Mouse (Mus musculus) intestine, embryonic 16.5 days (tissue): Measurements from ENCODE around the gene Parp8. TPM values are rescaled to one million over a fixed set of nuclear protein-coding genes. Genes with fewer than 3 reads are reported as not detected.

Source experiments
- ATAC-seq: fragments of 200-750 bp; cut with Nextera tagmentation; 2 replicates; pipeline ENCODE4 v1.8.0; 2017; ENCODE audit warnings: moderate TSS enrichment, moderate library complexity
- H3K27ac ChIP-seq: fragments of 300-500 bp; sonication (generic); 2 replicates; pipeline ENCODE4 v1.5.1; 2014; ENCODE audit warnings: mild to moderate bottlenecking, low read length
- H3K27me3 ChIP-seq: fragments of 300-500 bp; sonication (generic); replicated peaks from 2 replicates; pipeline ENCODE4 v1.6.1; 2014; ENCODE audit warnings: low read length, control low read depth, mixed read lengths; ENCODE audit not compliant: control insufficient read depth, insufficient read depth
- H3K36me3 ChIP-seq: fragments of 300-500 bp; sonication (generic); 2 replicates; pipeline ENCODE4 v1.6.1; 2014; ENCODE audit warnings: low read length, control low read depth; ENCODE audit not compliant: control insufficient read depth, insufficient read depth
- H3K4me1 ChIP-seq: fragments of 300-500 bp; sonication (generic); 2 replicates; pipeline ENCODE4 v1.6.1; 2014; ENCODE audit warnings: low read length, control low read depth, mixed read lengths; ENCODE audit not compliant: control insufficient read depth, insufficient read depth
- H3K4me2 ChIP-seq: fragments of 300-500 bp; sonication (generic); 2 replicates; pipeline ENCODE4 v1.6.1; 2014; ENCODE audit warnings: low read depth, low read length, control low read depth
- H3K4me3 ChIP-seq: fragments of 300-500 bp; sonication (generic); 2 replicates; pipeline ENCODE4 v1.5.1; 2014; ENCODE audit warnings: mild to moderate bottlenecking, low read length
- H3K9ac ChIP-seq: fragments of 300-500 bp; sonication (generic); 2 replicates; pipeline ENCODE4 v1.6.1; 2014; ENCODE audit warnings: low read depth, low read length
- H3K9me3 ChIP-seq: fragments of 300-500 bp; sonication (generic); 2 replicates; pipeline ENCODE4 v1.6.1; 2016; ENCODE audit warnings: low read length, control low read depth; ENCODE audit not compliant: control insufficient read depth
- WGBS: fragments of 180-500 bp; shearing (Covaris S2); extraction: QIAGEN DNeasy Blood & Tissue Kit; methylation state at CpG from one replicate; pipeline ENCODE4 v1.1.7; 2014; 5-methylcytosine and 5-hydroxymethylcytosine counted together
- polyA plus RNA-seq: library from polyadenylated mRNA; unstranded; fragments of >200 nt; fragmentation: Nextera tagmentation; extraction: Ambion mirVana; gene quantifications from 2 replicates; pipeline ENCODE4 v1.2.1, GENCODE M21; 2015

Gene Parp8
- polyA plus RNA-seq, 1 experiment from 2014 or later: 6.3 TPM

DNA sequence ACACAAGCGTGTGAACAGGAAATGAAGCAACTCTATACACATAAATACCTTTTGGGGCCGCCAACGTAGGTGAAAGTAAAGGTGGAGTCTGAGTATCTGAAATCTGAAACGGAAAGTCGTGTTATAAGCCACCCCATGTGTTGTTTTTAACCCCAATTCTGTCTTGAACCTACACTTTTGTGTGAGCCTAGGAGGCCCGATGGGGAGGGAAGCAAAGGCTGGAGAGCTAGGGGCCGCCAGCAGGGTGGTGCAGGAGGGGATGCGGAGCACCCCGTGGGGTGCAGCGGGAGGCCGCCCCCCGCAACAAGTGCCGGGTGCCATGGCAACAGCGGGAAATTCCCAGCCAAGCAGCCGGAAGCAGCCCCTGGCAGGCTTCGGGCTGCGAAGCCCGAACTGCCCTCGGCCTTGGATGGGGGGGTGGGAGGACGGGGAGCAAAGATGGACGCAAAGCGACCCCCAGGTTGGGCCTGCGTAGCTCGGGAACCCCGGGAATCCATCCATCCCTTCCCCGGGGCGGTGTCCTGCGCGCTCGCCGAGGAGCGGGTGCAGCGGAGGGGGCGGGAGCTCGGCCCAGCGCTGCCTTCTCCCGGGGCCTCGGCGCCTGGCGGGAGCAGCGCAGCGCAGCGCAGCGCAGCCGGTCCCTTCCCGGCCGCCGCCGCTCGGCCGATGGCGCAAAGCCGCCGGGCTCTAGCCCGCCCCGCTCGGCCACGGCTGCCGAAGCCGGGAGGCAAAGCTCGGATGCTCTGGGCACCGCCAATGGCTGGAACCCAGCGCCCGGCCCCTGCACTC is 1.0 kb downstream of the Parp8 start:
- Histone ChIP-seq H3K9ac (peak overlapping the region; percentile 82), H3K9me3 (no peaks in the 10 kb centered on the region), H3K27ac (peak overlapping the region; percentile 80), H3K36me3 (no peaks in the 10 kb centered on the region), H3K4me3 (peak overlapping the region; percentile 81), H3K4me1 (0 out of 2 replicates have a peak, but pooled peaks cover 3% of the 10 kb centered on the region), H3K4me2 (peak overlapping the region; percentile 96), H3K27me3 (no peaks in the 10 kb centered on the region)
- under 1% methylated on average over 60 of the region's 64 CpGs for WGBS
- ATAC-seq: peak; percentile 88

DNA sequence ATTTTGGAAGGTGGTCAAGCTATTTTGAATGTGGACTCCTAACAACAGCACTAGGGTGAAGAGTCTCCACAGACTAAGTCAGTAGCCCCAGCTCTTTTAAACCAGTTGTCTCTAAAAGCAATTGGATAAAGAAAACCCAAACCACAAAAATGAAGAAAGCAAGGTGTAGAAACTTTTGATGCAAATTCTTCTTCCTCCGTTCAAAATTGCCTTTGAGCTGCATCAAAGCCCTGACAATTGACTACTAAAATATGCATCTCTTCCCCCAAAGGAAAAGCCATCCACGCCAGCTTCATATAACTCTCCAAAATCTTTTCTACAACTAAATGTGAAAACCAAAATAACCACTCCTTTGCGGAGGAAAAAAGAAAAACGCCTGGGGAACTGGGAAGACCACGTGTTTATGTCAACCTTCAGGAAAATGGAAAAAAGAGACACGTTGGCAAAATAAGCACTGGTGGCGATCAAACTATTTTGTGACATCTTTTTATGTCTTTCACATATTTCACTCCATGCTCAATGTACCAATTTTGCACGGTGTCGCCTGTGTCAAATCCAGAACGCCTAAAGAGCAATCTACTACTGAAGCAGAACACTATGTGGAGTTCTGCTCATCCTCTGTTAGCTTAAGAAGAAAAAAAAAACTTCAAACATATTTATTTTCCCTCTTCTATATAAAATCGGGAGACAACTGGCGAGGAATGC is 1.8 kb downstream of the Parp8 start:
- H3K4me3 ChIP-seq: peak overlapping the region; percentile 81
- H3K36me3 ChIP-seq: no peaks in the 10 kb centered on the region
- H3K4me2 ChIP-seq: peak overlapping the region; percentile 96
- no peak overlapping the region for H3K27ac ChIP-seq
- 0 out of 2 replicates have a peak, but pooled peaks cover 3% of the 10 kb centered on the region for H3K4me1 ChIP-seq
- H3K27me3 ChIP-seq: no peaks in the 10 kb centered on the region
- WGBS: 18% methylated on average over 12 of the region's 12 CpGs
- peak overlapping the region; percentile 82; the same call in 1 of the 2 replicates for H3K9ac ChIP-seq
- ATAC-seq: no peak
- no peaks in the 10 kb centered on the region for H3K9me3 ChIP-seq

DNA sequence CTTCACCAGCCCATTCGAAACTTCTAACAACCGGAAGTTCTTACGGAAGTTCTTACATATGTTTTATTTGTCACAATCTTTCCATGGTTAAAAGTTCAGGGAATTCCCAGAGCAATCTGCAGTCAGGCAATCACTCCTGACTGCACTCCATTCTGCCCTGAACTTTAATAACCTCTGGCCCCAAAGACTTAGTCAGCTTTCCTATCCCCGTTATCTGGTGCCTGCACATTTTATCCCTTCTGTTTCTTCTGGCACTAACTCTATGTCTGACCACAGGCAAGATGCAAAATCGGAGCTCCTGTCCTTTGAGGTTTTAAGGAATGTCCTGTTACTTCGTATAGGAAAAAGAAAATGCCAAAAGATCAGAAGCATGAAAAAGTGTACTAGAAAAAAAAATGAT is 4.7 kb downstream of the Parp8 start:
- no peaks in the 10 kb centered on the region for H3K27me3 ChIP-seq
- no peaks in the 10 kb centered on the region for H3K9me3 ChIP-seq
- 61% methylated on average over 6 of the region's 6 CpGs for WGBS
- no peak overlapping the region for H3K27ac ChIP-seq
- no peaks in the 10 kb centered on the region for H3K4me1 ChIP-seq
- no peaks in the 10 kb centered on the region for H3K36me3 ChIP-seq
- no peak overlapping the region for H3K9ac ChIP-seq
- no peak overlapping the region for H3K4me2 ChIP-seq
- ATAC-seq: no peak
- H3K4me3 ChIP-seq: no peak overlapping the region

DNA sequence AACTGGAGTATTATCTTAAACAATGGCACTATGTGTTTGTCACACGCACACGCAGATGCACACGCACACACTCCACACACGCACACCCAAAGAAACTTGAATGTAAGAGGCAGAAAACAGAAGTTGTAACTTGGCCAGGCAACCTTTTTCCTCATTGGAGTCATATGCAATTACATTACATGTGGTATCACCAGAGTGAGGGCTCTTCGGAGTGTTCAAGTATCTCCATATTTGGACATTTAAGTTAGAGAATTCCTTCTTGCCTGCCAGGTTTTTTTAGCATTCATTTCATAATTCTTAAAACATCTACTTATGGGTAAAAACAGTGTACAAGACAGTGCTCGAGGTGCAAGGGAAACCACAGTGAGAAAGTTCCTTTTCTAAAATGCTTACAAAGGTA is 6.7 kb downstream of the Parp8 start:
- H3K4me2 ChIP-seq: no peak overlapping the region
- ATAC-seq: no peak
- no peaks in the 10 kb centered on the region for H3K9me3 ChIP-seq
- H3K4me1 ChIP-seq: no peaks in the 10 kb centered on the region
- no peaks in the 10 kb centered on the region for H3K27me3 ChIP-seq
- no peak overlapping the region for H3K27ac ChIP-seq
- WGBS: 77% methylated on average over 6 of the region's 6 CpGs
- H3K36me3 ChIP-seq: no peaks in the 10 kb centered on the region
- no peak overlapping the region for H3K4me3 ChIP-seq
- H3K9ac ChIP-seq: no peak overlapping the region

DNA sequence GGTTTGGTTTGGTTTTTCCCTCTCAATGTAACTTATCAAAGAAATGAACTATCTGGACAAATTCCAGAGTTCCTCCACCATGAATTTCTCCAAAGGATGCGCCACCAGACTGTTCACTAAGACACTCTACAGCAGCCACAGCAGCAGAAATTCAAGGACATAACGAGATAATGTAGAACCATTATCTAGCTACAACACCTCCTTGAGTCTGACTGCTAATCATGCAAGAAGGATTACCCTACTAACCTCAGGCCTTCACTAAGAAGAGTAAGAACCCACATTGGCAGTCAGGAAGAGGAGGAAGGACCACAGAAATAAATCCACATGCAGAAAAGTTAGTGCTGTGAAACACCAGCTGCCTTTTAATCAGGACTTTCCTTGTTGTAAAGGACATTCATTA is 11.8 kb downstream of the Parp8 start:
- Histone ChIP-seq H3K27me3 (no peaks in the 10 kb centered on the region), H3K4me1 (no peaks in the 10 kb centered on the region), H3K9ac (no peak overlapping the region), H3K4me3 (no peak overlapping the region), H3K36me3 (no peaks in the 10 kb centered on the region), H3K27ac (no peak overlapping the region), H3K9me3 (no peaks in the 10 kb centered on the region; the same call in 1 of the 2 replicates), H3K4me2 (no peak overlapping the region)
- WGBS: 85% methylated on average over 2 of the region's 2 CpGs
- no peak for ATAC-seq

DNA sequence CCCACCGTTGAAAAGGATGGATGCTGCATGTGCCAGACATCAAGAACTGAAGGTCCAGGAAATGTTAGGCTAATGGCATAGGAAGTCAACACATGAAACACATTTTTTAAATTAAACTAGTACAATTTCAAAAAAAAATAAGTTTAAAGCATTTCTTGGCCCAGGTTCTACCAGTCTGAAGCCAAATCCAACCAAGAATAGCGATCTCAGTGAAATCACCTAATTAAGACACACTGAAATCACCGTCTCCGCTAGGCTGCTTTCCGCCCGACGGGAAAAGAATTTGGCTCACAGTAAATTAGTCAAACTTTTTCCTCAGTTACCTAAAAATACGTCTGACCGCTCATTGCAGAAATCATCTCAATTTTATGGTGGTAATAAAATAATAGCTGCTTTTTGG is 13.3 kb downstream of the Parp8 start:
- Histone ChIP-seq H3K9ac (no peak overlapping the region), H3K4me3 (no peak overlapping the region), H3K36me3 (no peaks in the 10 kb centered on the region), H3K4me2 (no peak overlapping the region), H3K27me3 (no peaks in the 10 kb centered on the region), H3K27ac (no peak overlapping the region), H3K9me3 (no peaks in the 10 kb centered on the region; the same call in 1 of the 2 replicates), H3K4me1 (no peaks in the 10 kb centered on the region)
- ATAC-seq: no peak
- WGBS: 94% methylated on average over 9 of the region's 9 CpGs

DNA sequence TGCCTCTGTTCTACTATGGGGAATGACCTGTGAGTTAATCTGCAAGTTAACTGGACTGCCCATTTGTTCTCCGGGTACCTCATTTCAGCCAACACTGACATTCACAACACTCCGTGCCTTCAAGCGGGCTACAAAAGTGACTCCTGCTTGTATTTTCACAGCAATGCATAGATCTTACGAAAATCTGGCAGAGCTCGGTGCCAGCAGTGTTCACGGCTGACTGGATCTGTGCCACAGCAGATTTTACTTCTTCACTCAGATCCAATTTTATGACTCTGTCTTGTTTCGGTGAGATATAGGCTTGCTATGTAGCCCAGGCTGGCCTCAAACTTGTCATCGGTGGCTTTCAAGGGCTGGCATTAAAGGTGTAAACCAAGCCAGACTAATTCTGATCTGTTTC is 15.2 kb downstream of the Parp8 start:
- H3K4me2 ChIP-seq: no peak overlapping the region
- no peak overlapping the region for H3K9ac ChIP-seq
- H3K36me3 ChIP-seq: no peaks in the 10 kb centered on the region
- H3K27ac ChIP-seq: no peak overlapping the region
- H3K9me3 ChIP-seq: no peaks in the 10 kb centered on the region; the same call in 1 of the 2 replicates
- H3K27me3 ChIP-seq: no peaks in the 10 kb centered on the region
- 87% methylated on average over 8 of the region's 8 CpGs for WGBS
- ATAC-seq: no peak
- no peaks in the 10 kb centered on the region for H3K4me1 ChIP-seq
- H3K4me3 ChIP-seq: no peak overlapping the region

DNA sequence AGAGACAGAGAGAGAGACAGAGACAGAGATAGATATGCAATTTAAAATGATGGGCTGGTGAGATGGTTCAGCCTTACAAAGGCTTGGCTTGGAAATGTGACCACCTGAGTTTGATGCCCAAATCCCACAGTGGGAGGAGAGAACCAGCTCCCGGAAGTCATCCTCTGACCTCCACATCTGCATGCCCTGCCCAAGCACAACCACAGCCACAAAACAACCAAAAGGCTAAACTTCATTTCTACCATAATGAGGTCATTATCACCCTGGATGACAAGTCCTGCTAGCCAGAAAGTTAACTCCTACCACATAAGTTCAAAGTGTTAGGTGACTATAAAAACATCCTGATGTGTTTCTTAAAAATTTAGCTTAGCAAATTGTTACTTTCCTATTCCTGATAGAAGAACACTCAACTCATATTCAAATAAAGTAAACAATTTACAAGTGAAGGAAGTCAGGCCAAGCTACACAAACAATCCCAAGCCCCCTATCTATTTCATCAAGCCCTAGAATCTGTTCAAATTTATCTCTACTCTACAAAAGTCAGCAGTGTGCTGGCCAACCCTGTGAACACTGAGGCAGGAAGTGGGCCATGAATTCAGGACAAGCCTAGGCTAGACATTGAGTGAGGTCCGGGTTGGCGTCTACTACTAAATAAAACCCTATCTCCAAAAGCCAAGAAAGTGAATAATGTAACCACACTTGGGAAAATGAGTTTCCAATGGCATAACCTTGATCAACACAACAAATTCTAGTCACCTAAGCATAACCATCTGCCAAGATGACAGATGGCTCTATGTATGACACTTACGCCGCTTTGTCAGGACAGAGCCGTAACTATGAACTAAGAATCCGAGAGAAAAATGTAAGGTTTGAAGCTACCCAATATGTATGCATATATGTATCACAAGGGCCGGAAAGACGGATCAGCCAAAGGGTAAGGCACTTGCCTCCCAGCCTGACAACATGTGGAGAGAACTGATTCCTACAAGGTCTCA is 17.0 kb downstream of the Parp8 start:
- ATAC-seq: no peak
- no peaks in the 10 kb centered on the region for H3K4me1 ChIP-seq
- H3K27me3 ChIP-seq: no peaks in the 10 kb centered on the region
- H3K9ac ChIP-seq: no peak overlapping the region
- H3K36me3 ChIP-seq: no peaks in the 10 kb centered on the region
- H3K27ac ChIP-seq: no peak overlapping the region
- no peak overlapping the region for H3K4me2 ChIP-seq
- H3K9me3 ChIP-seq: no peaks in the 10 kb centered on the region; the same call in 1 of the 2 replicates
- H3K4me3 ChIP-seq: no peak overlapping the region
- 91% methylated on average over 9 of the region's 9 CpGs for WGBS

DNA sequence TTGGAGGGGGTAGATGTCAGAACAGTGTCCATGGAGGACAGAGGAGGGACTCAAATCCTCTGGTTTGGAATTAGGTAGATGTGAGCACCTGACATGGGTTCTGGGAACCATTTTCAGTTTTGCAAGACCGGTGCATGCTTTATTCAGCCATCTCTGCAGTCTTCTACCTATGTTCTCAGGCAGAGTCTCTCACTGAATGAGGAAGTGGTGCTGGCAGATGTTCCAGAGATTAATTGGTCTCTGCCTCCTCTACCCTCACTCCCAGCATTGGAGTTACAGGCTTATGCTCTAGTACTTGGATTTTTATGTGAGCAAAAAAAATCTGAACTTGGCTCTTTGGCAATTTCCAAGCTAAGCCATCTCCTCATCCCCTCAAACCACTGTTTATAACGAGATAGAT is 17.8 kb downstream of the Parp8 start:
- Histone ChIP-seq H3K9ac (no peak overlapping the region), H3K27ac (no peak overlapping the region), H3K9me3 (no peaks in the 10 kb centered on the region; the same call in 1 of the 2 replicates), H3K36me3 (no peaks in the 10 kb centered on the region), H3K4me1 (no peaks in the 10 kb centered on the region), H3K27me3 (no peaks in the 10 kb centered on the region), H3K4me2 (no peak overlapping the region), H3K4me3 (no peak overlapping the region)
- no peak for ATAC-seq
- 78% methylated on average over 2 of the region's 2 CpGs for WGBS
